Mouse (Mus musculus): Measurements from ENCODE around the gene Nfatc2. TPM values are rescaled to one million over a fixed set of nuclear protein-coding genes. Genes with fewer than 3 reads are reported as not detected.
A peak's percentile ranks its signal among the peaks of the same experiment; 100 is the strongest.

The Nfatc2 gene
- polyA plus RNA-seq, 1 experiment from 2014 or later, result 13.2 TPM

DNA sequence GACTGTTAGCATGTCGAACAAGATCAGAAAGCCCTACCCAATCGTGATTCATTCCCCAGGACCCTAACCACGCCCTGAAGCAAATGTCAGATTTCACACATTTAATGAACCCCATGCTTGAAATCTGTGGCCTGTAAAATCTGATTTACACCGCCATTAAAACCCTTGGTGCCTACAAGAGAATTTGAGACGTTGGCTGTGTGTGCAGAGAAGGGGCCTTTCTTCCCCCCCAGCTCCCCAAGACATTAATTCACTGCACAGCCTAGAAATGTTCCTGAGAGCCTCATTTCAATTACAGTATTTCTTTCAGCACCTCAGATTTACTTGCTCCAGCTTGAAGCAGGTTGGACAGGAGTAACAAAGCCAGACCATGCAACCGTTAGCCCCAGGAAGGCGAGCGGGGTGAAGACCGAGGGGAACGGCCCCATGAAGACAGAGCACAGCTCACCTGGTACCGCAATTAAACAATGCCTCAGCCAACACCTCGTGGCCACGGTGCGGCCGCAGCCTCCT is 16.8 kb upstream of the Nfatc2 start:
- WGBS, result 83% methylated on average over 15 of the region's 15 CpGs
- no peak overlapping the region for H3K9ac ChIP-seq (ENCODE audit: low read length)
- H3K4me2 ChIP-seq (ENCODE audit: low read length), result no peak overlapping the region
- no peaks in the 10 kb centered on the region for H3K36me3 ChIP-seq (ENCODE audit: control insufficient read depth, insufficient read depth, low read length)
- H3K27me3 ChIP-seq (ENCODE audit: control insufficient read depth, insufficient read depth, low read length), result no peaks in the 10 kb centered on the region; the same call in 1 of the 2 replicates
- no peak for ATAC-seq (ENCODE audit: insufficient number of reproducible peaks, insufficient read depth, low FRiP score, low read depth)
- H3K9me3 ChIP-seq (ENCODE audit: control insufficient read depth, low read length), result no peaks in the 10 kb centered on the region
- peaks cover 25 to 39% of the 10 kb centered on the region in 2 experiments for H3K4me1 ChIP-seq (ENCODE audit: control insufficient read depth in 2 of 2, insufficient read depth in 2 of 2, low read length in 2 of 2)
- H3K27ac ChIP-seq (replicated peaks in 1 of 2; ENCODE audit: control insufficient read depth in 1 of 2, insufficient read depth in 1 of 2, low read depth in 2 of 2, low read length in 2 of 2), result no peak overlapping the region
- H3K4me3 ChIP-seq (ENCODE audit: control insufficient read depth in 1 of 2, insufficient read depth in 1 of 2, low read depth in 1 of 2, low read length in 2 of 2), result no peak overlapping the region

DNA sequence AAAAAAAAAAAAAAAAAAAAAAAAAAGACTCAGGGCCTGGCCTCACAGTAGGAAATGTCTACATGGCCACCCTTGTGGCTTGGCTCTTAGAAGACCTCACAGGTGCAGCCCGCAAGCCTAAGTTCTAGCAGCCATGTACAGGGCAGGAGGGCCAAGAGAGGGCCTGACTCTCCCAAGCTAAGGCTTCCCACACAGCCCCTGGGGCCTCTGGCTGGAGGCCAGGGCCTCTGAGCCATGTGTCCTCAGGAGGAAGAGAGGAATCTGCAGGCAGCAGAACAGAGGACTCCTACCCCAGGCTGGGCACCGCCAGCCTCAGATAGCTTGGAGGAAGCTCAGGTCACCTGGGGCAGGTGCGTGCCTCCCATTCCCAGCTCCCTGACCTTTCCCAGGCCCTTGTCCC is 13.7 kb upstream of the Nfatc2 start:
- Histone ChIP-seq H3K27me3 (ENCODE audit: control insufficient read depth, insufficient read depth, low read length) (no peaks in the 10 kb centered on the region), H3K4me1 (ENCODE audit: control insufficient read depth in 2 of 2, insufficient read depth in 2 of 2, low read length in 2 of 2) (peaks cover 26 to 34% of the 10 kb centered on the region in 2 experiments), H3K9ac (ENCODE audit: low read length) (0 out of 2 replicates have a peak overlapping the region, but pooled peaks have one; percentile 7), H3K4me2 (ENCODE audit: low read length) (no peak overlapping the region), H3K27ac (replicated peaks in 1 of 2; ENCODE audit: control insufficient read depth in 1 of 2, insufficient read depth in 1 of 2, low read depth in 2 of 2, low read length in 2 of 2) (peak overlapping the region; percentile 40 to 50), H3K4me3 (ENCODE audit: control insufficient read depth in 1 of 2, insufficient read depth in 1 of 2, low read depth in 1 of 2, low read length in 2 of 2) (no peak overlapping the region), H3K9me3 (ENCODE audit: control insufficient read depth, low read length) (no peaks in the 10 kb centered on the region), H3K36me3 (ENCODE audit: control insufficient read depth, insufficient read depth, low read length) (no peaks in the 10 kb centered on the region)
- WGBS, result 55% methylated on average over 3 of the region's 3 CpGs
- ATAC-seq (ENCODE audit: insufficient number of reproducible peaks, insufficient read depth, low FRiP score, low read depth), result no peak

DNA sequence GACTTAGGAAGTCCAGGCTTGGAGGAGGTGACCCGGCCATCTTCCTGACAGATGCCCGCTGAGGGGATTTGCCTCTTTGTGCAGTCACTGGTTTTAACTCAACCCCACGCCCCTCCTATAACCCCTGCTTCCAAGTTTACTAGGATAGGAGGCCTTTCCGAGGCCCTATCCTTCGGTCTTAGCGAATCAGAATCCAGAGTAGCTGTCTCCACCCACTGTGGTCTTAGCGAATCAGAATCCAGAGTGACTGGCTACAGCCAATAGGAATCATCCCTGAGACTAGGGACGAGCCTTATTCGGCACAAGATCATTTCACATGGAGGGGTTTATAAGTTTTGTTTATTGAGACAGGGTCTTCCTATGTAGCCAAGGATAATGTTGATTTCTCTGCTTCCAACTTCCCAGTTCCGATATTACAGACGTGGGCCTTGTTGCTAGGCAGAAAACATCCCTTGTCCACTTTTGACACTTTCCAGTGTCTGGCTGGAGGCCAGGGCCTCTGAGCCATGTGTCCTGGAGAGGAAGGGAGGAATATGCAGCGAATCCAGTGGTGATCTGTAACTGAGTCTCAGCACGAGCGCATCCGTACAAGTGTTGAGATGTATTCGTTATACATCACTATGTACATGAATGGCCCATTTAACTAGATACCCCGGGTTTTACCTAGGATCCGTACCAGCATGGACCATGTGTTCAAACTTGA is 12.9 kb upstream of the Nfatc2 start:
- 55% methylated on average over 18 of the region's 18 CpGs for WGBS
- Histone ChIP-seq H3K4me2 (ENCODE audit: low read length) (no peak overlapping the region), H3K27ac (replicated peaks in 1 of 2; ENCODE audit: control insufficient read depth in 1 of 2, insufficient read depth in 1 of 2, low read depth in 2 of 2, low read length in 2 of 2) (peak overlapping the region; percentile 25 to 50; a peak in 3 of 4 replicates), H3K4me1 (ENCODE audit: control insufficient read depth in 2 of 2, insufficient read depth in 2 of 2, low read length in 2 of 2) (peaks cover 30 to 36% of the 10 kb centered on the region in 2 experiments), H3K9ac (ENCODE audit: low read length) (no peak overlapping the region), H3K27me3 (ENCODE audit: control insufficient read depth, insufficient read depth, low read length) (no peaks in the 10 kb centered on the region), H3K4me3 (ENCODE audit: control insufficient read depth in 1 of 2, insufficient read depth in 1 of 2, low read depth in 1 of 2, low read length in 2 of 2) (no peak overlapping the region), H3K36me3 (ENCODE audit: control insufficient read depth, insufficient read depth, low read length) (no peaks in the 10 kb centered on the region), H3K9me3 (ENCODE audit: control insufficient read depth, low read length) (no peaks in the 10 kb centered on the region)
- ATAC-seq (ENCODE audit: insufficient number of reproducible peaks, insufficient read depth, low FRiP score, low read depth), result peak; percentile 58

DNA sequence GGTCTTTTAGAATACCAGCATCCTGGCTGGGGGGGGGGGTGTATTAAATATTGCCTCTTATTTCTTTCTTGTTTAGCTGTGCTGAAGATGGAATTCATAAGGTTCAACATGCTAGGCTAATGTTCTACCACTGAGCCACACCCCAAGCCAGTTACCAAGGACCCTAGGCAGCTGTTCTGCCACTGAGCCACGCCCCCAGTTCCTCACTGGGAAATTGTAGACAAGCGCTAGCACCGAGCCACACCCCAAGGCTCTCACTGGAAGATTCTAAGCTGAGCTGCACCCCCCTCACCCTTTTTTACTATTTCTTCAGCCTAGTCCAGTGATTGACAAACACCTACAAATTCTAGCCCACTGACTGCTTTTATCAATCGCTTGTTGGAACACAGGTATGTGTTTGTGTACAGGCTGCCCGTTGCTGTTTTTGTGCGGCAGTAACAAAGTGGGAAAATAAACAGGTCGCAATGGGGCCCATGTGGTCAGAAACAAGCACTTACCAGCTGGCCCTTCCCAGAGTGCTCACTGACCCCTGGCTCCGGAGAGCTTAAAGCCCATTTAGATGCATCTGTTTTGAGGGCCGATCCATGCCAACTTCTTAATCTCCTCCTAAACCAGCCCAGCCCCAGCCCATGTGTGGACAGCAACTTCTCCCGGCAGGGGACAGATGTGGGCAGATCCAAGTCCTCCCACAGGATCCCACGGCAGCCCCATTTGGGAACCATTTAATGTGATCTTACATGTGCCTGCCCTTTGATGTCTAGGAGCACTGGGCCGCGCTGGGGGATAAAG is 11.8 kb upstream of the Nfatc2 start:
- no peak overlapping the region for H3K4me3 ChIP-seq (ENCODE audit: control insufficient read depth in 1 of 2, insufficient read depth in 1 of 2, low read depth in 1 of 2, low read length in 2 of 2)
- ATAC-seq (ENCODE audit: insufficient number of reproducible peaks, insufficient read depth, low FRiP score, low read depth), result no peak
- WGBS, result 55% methylated on average over 13 of the region's 13 CpGs
- H3K4me1 ChIP-seq (ENCODE audit: control insufficient read depth in 2 of 2, insufficient read depth in 2 of 2, low read length in 2 of 2), result peaks cover 39 to 46% of the 10 kb centered on the region in 2 experiments
- H3K36me3 ChIP-seq (ENCODE audit: control insufficient read depth, insufficient read depth, low read length), result no peaks in the 10 kb centered on the region
- no peak overlapping the region; the same call in 1 of the 2 replicates for H3K9ac ChIP-seq (ENCODE audit: low read length)
- no peak overlapping the region for H3K4me2 ChIP-seq (ENCODE audit: low read length)
- H3K9me3 ChIP-seq (ENCODE audit: control insufficient read depth, low read length), result no peaks in the 10 kb centered on the region
- H3K27me3 ChIP-seq (ENCODE audit: control insufficient read depth, insufficient read depth, low read length), result no peaks in the 10 kb centered on the region
- H3K27ac ChIP-seq (replicated peaks in 1 of 2; ENCODE audit: control insufficient read depth in 1 of 2, insufficient read depth in 1 of 2, low read depth in 2 of 2, low read length in 2 of 2), result peak overlapping the region in 1 of 2 experiments; percentile 29; a peak in 1 of 4 replicates

DNA sequence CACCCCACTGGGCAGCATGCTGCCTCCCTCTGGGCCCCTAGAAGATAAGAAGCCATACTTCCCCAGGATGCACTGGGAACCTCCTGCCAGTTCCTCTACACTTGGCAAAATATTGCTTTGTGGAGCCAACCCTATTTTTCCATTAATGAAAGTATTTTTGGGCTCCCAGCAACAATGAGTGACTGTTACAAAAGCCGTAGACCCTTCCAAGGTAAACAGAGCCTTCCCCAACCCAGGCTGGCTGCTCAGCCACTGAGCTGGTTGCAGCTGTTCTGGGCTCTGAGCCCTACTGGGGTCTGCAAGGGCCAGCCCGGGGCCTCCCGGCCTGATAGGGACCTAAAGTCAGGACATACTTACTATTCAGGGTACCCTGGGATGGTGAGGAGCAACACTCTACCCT is 9.5 kb upstream of the Nfatc2 start:
- no peaks in the 10 kb centered on the region for H3K9me3 ChIP-seq (ENCODE audit: control insufficient read depth, low read length)
- WGBS, result 54% methylated on average over 3 of the region's 3 CpGs
- H3K27ac ChIP-seq (replicated peaks in 1 of 2; ENCODE audit: control insufficient read depth in 1 of 2, insufficient read depth in 1 of 2, low read depth in 2 of 2, low read length in 2 of 2), result peak overlapping the region; percentile 58 to 63
- 0 out of 2 replicates have a peak overlapping the region, but pooled peaks have one; percentile 9 for H3K9ac ChIP-seq (ENCODE audit: low read length)
- ATAC-seq (ENCODE audit: insufficient number of reproducible peaks, insufficient read depth, low FRiP score, low read depth), result peak; percentile 32
- no peaks in the 10 kb centered on the region for H3K36me3 ChIP-seq (ENCODE audit: control insufficient read depth, insufficient read depth, low read length)
- no peak overlapping the region for H3K4me3 ChIP-seq (ENCODE audit: control insufficient read depth in 1 of 2, insufficient read depth in 1 of 2, low read depth in 1 of 2, low read length in 2 of 2)
- H3K27me3 ChIP-seq (ENCODE audit: control insufficient read depth, insufficient read depth, low read length), result no peaks in the 10 kb centered on the region
- peaks cover 57 to 64% of the 10 kb centered on the region in 2 experiments for H3K4me1 ChIP-seq (ENCODE audit: control insufficient read depth in 2 of 2, insufficient read depth in 2 of 2, low read length in 2 of 2)
- no peak overlapping the region for H3K4me2 ChIP-seq (ENCODE audit: low read length)

- Histone ChIP-seq H3K4me2 (ENCODE audit: low read length) (no peak overlapping the region), H3K27me3 (ENCODE audit: control insufficient read depth, insufficient read depth, low read length) (no peaks in the 10 kb centered on the region), H3K9me3 (ENCODE audit: control insufficient read depth, low read length) (no peaks in the 10 kb centered on the region), H3K27ac (replicated peaks in 1 of 2; ENCODE audit: control insufficient read depth in 1 of 2, insufficient read depth in 1 of 2, low read depth in 2 of 2, low read length in 2 of 2) (no peak overlapping the region), H3K4me1 (ENCODE audit: control insufficient read depth in 2 of 2, insufficient read depth in 2 of 2, low read length in 2 of 2) (peaks cover 60 to 61% of the 10 kb centered on the region in 2 experiments), H3K9ac (ENCODE audit: low read length) (no peak overlapping the region), H3K4me3 (ENCODE audit: control insufficient read depth in 1 of 2, insufficient read depth in 1 of 2, low read depth in 1 of 2, low read length in 2 of 2) (no peak overlapping the region), H3K36me3 (ENCODE audit: control insufficient read depth, insufficient read depth, low read length) (no peaks in the 10 kb centered on the region)
- no peak for ATAC-seq (ENCODE audit: insufficient number of reproducible peaks, insufficient read depth, low FRiP score, low read depth)
- WGBS, result 77% methylated on average over 6 of the region's 6 CpGs
These were observed 8.3 kb upstream of the Nfatc2 start for GRCm38 (mm10) chr2:168609653-168610248.

DNA sequence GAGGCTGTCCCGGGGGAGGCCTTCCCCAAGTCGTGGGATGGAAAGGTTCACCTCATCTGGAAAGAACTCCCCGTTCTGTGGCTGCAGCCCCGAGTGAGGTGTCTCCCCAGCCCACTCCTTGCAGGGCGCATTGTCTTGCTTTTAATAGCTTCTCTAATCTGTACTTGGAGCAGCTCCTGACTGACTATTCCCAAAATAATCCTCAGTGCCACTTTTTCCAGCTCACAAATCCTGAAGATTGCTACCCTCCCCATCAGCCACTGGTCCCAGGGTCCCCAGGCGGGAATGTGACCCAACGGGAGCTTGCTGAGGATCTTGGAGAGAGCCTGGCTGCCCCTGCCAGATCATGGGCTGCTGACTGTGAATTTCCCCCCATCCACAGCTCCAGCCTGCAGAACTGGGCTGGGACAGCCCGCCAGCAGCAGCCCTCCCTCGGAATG is 6.7 kb upstream of the Nfatc2 start:
- Histone ChIP-seq H3K4me3 (ENCODE audit: control insufficient read depth in 1 of 2, insufficient read depth in 1 of 2, low read depth in 1 of 2, low read length in 2 of 2) (no peak overlapping the region), H3K4me2 (ENCODE audit: low read length) (0 out of 2 replicates have a peak overlapping the region, but pooled peaks have one; percentile 9), H3K27me3 (ENCODE audit: control insufficient read depth, insufficient read depth, low read length) (no peaks in the 10 kb centered on the region), H3K4me1 (ENCODE audit: control insufficient read depth in 2 of 2, insufficient read depth in 2 of 2, low read length in 2 of 2) (peaks cover 56 to 60% of the 10 kb centered on the region in 2 experiments), H3K27ac (replicated peaks in 1 of 2; ENCODE audit: control insufficient read depth in 1 of 2, insufficient read depth in 1 of 2, low read depth in 2 of 2, low read length in 2 of 2) (peak overlapping the region; percentile 69 to 87), H3K36me3 (ENCODE audit: control insufficient read depth, insufficient read depth, low read length) (no peaks in the 10 kb centered on the region), H3K9ac (ENCODE audit: low read length) (peak overlapping the region; percentile 65), H3K9me3 (ENCODE audit: control insufficient read depth, low read length) (no peaks in the 10 kb centered on the region)
- WGBS, result 19% methylated on average over 9 of the region's 9 CpGs
- peak; percentile 7; the same call in 1 of the 2 replicates for ATAC-seq (ENCODE audit: insufficient number of reproducible peaks, insufficient read depth, low FRiP score, low read depth)

All from heart, embryonic 14.5 days (tissue).